Mouse (Mus musculus): ENCODE data around the gene Nr4a1. TPM values are rescaled to one million over a fixed set of nuclear protein-coding genes. Genes with fewer than 3 reads are reported as not detected.

Nr4a1 gene
- total and polyA plus RNA-seq, 3 experiments: 0.60 to 1.6 (median 0.89) TPM

DNA sequence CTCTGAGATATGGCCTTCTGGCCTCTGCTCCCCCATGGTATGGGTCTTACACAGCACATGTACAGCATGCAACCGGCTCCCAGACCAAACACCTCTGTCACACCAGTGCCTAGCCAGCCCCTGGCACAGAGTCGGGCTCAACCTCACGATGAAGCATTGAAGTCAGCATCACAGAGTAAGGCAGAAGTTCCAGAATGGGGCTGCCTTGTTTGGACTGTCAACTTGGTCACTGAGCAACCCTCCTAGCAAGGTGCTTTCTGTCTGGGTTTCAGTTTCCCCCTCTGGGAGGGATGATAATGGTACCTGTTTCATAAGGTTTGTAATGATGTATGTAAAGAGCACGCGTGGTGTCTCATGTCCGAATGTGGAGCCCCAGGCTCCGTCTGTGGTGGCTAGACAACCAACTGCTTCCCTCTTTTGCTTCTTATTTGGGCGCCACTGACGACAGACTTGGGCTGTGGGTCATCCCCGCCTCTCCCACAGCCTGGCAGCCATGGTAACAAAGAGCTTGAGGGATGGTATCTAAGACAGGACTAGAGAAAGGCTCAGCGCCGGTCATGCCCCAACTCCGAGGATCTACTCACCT is 31.1 kb upstream of the Nr4a1 start (continued):
- TF ChIP-seq PAX5 (IDR thresholded peaks at IDR 0.05; ENCODE audit: low read length) (no peak), ELF1 (IDR thresholded peaks at IDR 0.05; ENCODE audit: low read depth, low read length) (no peak), MYC (IDR thresholded peaks at IDR 0.05; ENCODE audit: low read depth, low read length) (no peak), SIN3A (IDR thresholded peaks at IDR 0.05; ENCODE audit: low read length) (no peak)

- H3K79me2 ChIP-seq (replicated peaks; ENCODE audit: control insufficient read depth, extremely low read depth, insufficient read depth, poor library complexity, severe bottlenecking): no peaks in the 10 kb centered on the region
- dilution Hi-C loops (cut with MboI; ENCODE audit: extremely low pct_ligation_motif_present, extremely low pct_unique_long_range_greater_than_20kb, low sequenced_read_pairs): no loop called here
- H3K9me3 ChIP-seq (replicated peaks; ENCODE audit: low read length): no peaks in the 10 kb centered on the region
- peak overlapping the region; percentile 10 to 73 (median 60) for H3K4me3 ChIP-seq (replicated peaks in 1 of 3; ENCODE audit: low read depth in 2 of 3, low read length in 2 of 3, poor library complexity in 1 of 3)
- in situ Hi-C loops (cut with MboI; ENCODE audit: low pct_ligation_motif_present, low pct_unique_long_range_greater_than_20kb, low sequenced_read_pairs): no loop called here
- H3K4me2 ChIP-seq (ENCODE audit: insufficient read depth, low read depth, poor library complexity, severe bottlenecking): peak overlapping the region; percentile 79
- peaks cover 8 to 58% of the 10 kb centered on the region in 2 experiments for H3K4me1 ChIP-seq (ENCODE audit: control insufficient read depth in 1 of 2, insufficient read depth in 2 of 2)
- peaks cover 62% of the 10 kb centered on the region for H3K27me3 ChIP-seq (replicated peaks)
- no peak overlapping the region for H3K27ac ChIP-seq (ENCODE audit: insufficient read depth, low read depth)
- H3K36me3 ChIP-seq (replicated peaks in 1 of 2; ENCODE audit: control insufficient read depth in 1 of 2, insufficient read depth in 1 of 2, low read length in 1 of 2): peaks cover 0 to 3% of the 10 kb centered on the region in 2 experiments
- H3K9ac ChIP-seq (ENCODE audit: insufficient read depth, low read depth): no peak overlapping the region; the same call in 1 of the 2 replicates
- TF ChIP-seq CTCF (conservative IDR thresholded peaks at IDR 0.05 in 1 of 2, IDR thresholded peaks at IDR 0.05 in 1 of 2; ENCODE audit: low read depth in 2 of 2, low read length in 2 of 2): no peak
- no peak for TF ChIP-seq JUN (IDR thresholded peaks at IDR 0.05; ENCODE audit: insufficient read depth, low read depth, low read length)
- no peak for TF ChIP-seq USF2 (conservative IDR thresholded peaks at IDR 0.05; ENCODE audit: low read depth, low read length)
- TF ChIP-seq MAX (IDR thresholded peaks at IDR 0.05; ENCODE audit: low read length): no peak
- TF ChIP-seq JUND (conservative IDR thresholded peaks at IDR 0.05; ENCODE audit: low read depth, low read length): no peak
- no peak for TF ChIP-seq MAFK (IDR thresholded peaks at IDR 0.05; ENCODE audit: insufficient replicate concordance, low read length)
- TF ChIP-seq MXI1 (IDR thresholded peaks at IDR 0.05; ENCODE audit: low read depth, low read length): no peak
- no peak for TF ChIP-seq USF1 (IDR thresholded peaks at IDR 0.05; ENCODE audit: low read depth, low read length)
- TF ChIP-seq GABPA (IDR thresholded peaks at IDR 0.05; ENCODE audit: insufficient replicate concordance, low read depth, low read length): no peak
- TF ChIP-seq ZC3H11A (IDR thresholded peaks at IDR 0.05; ENCODE audit: low read depth, low read length): no peak
- no peak for TF ChIP-seq SIN3A (IDR thresholded peaks at IDR 0.05; ENCODE audit: low read length)
- no peak for TF ChIP-seq MYC (IDR thresholded peaks at IDR 0.05; ENCODE audit: low read depth, low read length)
- DNase-seq (ENCODE audit: extremely low read depth): no peak
Observed at GRCm38 (mm10) chr15:101223596-101223995, 30.5 kb upstream of the Nr4a1 start.

DNA sequence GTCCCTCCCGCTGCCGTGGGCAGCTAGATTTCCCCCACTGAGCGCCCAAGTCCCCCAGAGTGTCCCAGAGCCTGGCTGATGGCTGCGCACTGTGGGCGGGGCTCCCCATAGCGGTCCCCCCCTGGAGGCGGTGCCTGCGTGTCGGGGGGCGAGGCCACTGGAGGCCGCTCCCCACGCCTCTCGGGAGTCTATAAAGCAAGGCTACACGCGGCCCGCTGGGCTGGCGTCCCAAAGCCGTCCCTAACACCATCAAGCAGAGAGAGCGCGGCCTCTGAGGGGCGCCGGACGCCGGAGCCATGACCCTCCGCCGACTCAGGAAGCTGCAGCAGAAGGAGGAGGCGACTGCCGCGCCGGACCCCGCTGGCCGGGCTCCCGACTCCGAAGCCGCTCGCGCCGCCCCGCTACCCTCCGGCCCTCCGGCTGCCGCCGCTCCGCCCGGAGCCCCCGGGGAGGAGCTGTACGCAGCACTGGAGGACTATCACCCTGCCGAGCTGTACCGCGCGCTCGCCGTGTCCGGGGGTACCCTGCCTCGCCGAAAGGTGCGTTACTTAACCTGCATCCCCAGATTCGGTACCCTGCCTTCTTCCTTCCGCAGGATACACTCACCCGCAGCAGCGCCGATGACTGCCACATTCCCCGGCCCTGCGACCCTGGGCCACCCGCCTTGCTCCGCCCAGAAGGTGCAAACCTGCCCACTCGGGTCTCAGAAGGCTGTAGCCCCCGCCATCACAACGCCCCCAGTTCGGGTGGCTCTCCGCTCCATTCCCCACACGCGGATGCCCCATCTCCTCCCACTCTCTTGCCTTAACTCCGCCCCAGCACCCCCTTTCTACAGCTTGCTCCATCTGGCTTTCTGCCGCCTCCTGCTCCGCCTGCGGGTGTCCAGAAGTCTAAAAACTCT is 29.8 kb upstream of the Nr4a1 start, which contains the start of gene Grasp:
Gene Grasp (plus strand): TSS at position 183 of the 901 bp plus-strand sequence.
- H3K9ac ChIP-seq (ENCODE audit: insufficient read depth, low read depth): peak within 1 kb of the TSS; percentile 47; the same call in 1 of the 2 replicates
- no peak; the same call in 1 of the 2 replicates for TF ChIP-seq HCFC1 (IDR thresholded peaks at IDR 0.05; ENCODE audit: low read depth, low read length)
- TF ChIP-seq MYC (IDR thresholded peaks at IDR 0.05; ENCODE audit: low read depth, low read length): no peak
- TF ChIP-seq MXI1 (IDR thresholded peaks at IDR 0.05; ENCODE audit: low read depth, low read length): peak; percentile 57; the same call in 1 of the 2 replicates
- no peak for TF ChIP-seq ETS1 (conservative IDR thresholded peaks at IDR 0.05; ENCODE audit: low read depth, low read length)
- TF ChIP-seq POLR2AphosphoS2 (IDR thresholded peaks at IDR 0.05; ENCODE audit: low read depth, low read length): no peak
- no peak; the same call in 1 of the 2 replicates for TF ChIP-seq SIN3A (IDR thresholded peaks at IDR 0.05; ENCODE audit: low read length)
- peak; percentile 77 for TF ChIP-seq MAZ (IDR thresholded peaks at IDR 0.05; ENCODE audit: low read depth, low read length)
- peak; percentile 79 for TF ChIP-seq TCF12 (IDR thresholded peaks at IDR 0.05; ENCODE audit: low read depth, low read length)
- no peak for TF ChIP-seq MEF2A (IDR thresholded peaks at IDR 0.05; ENCODE audit: borderline replicate concordance, low read depth, low read length)
- TF ChIP-seq MAFK (IDR thresholded peaks at IDR 0.05; ENCODE audit: insufficient replicate concordance, low read length): no peak
- no peak for TF ChIP-seq RCOR1 (conservative IDR thresholded peaks at IDR 0.05; ENCODE audit: low read depth, low read length)
- peak; percentile 92 for TF ChIP-seq TBP (conservative IDR thresholded peaks at IDR 0.05; ENCODE audit: low read depth, low read length)
- no peak for TF ChIP-seq SMC3 (IDR thresholded peaks at IDR 0.05; ENCODE audit: low read depth, low read length)
- TF ChIP-seq NELFE (IDR thresholded peaks at IDR 0.05; ENCODE audit: low read depth, low read length): peak; percentile 77
- TF ChIP-seq ZMIZ1 (IDR thresholded peaks at IDR 0.05; ENCODE audit: low read depth, low read length): peak; percentile 86; the same call in 1 of the 2 replicates
- TF ChIP-seq MAX (IDR thresholded peaks at IDR 0.05; ENCODE audit: low read length): no peak
- TF ChIP-seq ZKSCAN1 (IDR thresholded peaks at IDR 0.05; ENCODE audit: borderline replicate concordance, low read depth, low read length): no peak

More for the DNA sequence above, 29.8 kb upstream of the Nr4a1 start, which contains the start of gene Grasp:
- Histone ChIP-seq H3K27ac (ENCODE audit: insufficient read depth, low read depth) (no peak within 1 kb of the TSS), H3K4me1 (ENCODE audit: control insufficient read depth in 1 of 2, insufficient read depth in 2 of 2) (peaks cover 8 to 62% of the 10 kb centered on the region in 2 experiments), H3K9me3 (replicated peaks; ENCODE audit: low read length) (no peaks in the 10 kb centered on the region), H3K4me3 (replicated peaks in 1 of 3; ENCODE audit: low read depth in 2 of 3, low read length in 2 of 3, poor library complexity in 1 of 3) (peak within 1 kb of the TSS; percentile 60 to 73 (median 61)), H3K4me2 (ENCODE audit: insufficient read depth, low read depth, poor library complexity, severe bottlenecking) (peak within 1 kb of the TSS; percentile 79), H3K79me2 (replicated peaks; ENCODE audit: control insufficient read depth, extremely low read depth, insufficient read depth, poor library complexity, severe bottlenecking) (no peaks in the 10 kb centered on the region), H3K27me3 (replicated peaks) (peaks cover 61% of the 10 kb centered on the region), H3K36me3 (replicated peaks in 1 of 2; ENCODE audit: control insufficient read depth in 1 of 2, insufficient read depth in 1 of 2, low read length in 1 of 2) (peaks cover 0 to 9% of the 10 kb centered on the region in 2 experiments)
- peak; percentile 73 for DNase-seq (ENCODE audit: extremely low read depth)
- in situ Hi-C loops (cut with MboI; ENCODE audit: low pct_ligation_motif_present, low pct_unique_long_range_greater_than_20kb, low sequenced_read_pairs) (no loop called here), dilution Hi-C loops (cut with MboI; ENCODE audit: extremely low pct_ligation_motif_present, extremely low pct_unique_long_range_greater_than_20kb, low sequenced_read_pairs) (no loop called here)

Data from CH12.LX (cell line).